Mouse (Mus musculus) lung, postnatal 36 days (tissue): ENCODE results near the gene Stard9.
A peak's percentile ranks its signal among the peaks of the same experiment; 100 is the strongest.

Experiments
- DNase-seq: peaks from one replicate; pipeline ENCODE4 v3.0.0; 2022; ENCODE audit warnings: mixed read lengths

Stard9 gene

DNA sequence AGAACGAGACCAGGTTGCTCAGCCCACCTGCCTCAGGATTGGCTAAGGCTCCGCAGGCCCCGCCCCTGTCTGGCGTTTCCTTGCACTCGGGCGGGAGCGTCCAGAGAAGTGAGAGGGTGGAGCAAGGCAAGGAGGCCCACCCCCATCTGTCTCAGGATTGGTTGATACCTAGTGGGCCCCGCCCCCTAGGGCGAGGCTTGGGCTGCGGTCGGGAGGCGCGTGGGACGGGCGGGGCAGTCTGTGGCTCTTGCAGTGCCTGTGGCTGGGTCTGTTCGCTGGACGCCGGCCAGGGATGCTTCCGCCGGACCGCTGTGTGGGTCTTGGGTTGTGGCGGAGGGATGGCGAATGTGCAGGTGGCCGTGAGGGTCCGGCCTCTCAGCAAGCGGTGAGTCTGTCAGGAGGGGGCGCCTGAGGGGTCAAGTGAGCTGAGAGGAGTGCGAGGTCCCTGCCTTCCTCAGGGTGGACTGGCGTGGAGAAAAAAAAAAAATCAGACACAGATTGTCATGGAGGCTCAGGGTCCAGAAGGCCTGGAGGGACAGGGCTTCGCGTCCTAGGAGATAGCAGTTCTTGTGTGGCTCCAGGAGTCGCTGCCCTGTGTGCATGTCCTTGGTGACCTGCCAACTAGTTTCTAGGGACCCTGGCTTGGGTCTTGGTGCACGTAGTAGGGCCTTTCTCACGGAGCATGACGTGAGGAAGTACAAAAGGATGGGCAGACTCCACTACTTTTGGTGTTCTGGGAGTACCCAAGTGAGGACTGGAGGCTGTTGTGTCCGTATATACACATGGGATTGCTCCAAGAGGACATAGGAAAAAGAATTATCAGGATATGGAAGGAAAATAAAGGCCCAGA is at the start of gene Stard9:
Gene Stard9, plus strand, starts transcription at position 236 of the 850 bp plus-strand sequence.
- peak; percentile 100 for DNase-seq

DNA sequence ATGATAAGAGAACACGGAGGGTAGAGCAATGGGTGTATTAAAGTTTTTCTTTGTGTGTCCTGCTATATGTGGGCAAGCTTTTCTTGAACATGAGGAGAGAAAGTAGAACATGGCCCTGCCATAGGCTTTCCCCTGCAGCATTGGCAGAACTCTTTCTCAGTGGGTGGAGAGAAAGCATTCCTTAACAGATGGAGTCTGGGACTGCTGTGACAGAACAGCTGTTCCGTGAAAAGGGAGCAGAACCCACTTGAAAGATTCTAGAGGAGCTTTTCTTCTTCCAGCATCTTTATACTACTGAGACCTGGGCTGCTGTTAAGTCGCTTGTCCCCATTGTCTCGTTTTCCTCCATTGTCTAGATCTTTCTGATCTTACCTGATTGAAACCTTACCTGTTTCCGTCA is 39.2 kb upstream of the Stard9 start:
- no peak for DNase-seq

DNA sequence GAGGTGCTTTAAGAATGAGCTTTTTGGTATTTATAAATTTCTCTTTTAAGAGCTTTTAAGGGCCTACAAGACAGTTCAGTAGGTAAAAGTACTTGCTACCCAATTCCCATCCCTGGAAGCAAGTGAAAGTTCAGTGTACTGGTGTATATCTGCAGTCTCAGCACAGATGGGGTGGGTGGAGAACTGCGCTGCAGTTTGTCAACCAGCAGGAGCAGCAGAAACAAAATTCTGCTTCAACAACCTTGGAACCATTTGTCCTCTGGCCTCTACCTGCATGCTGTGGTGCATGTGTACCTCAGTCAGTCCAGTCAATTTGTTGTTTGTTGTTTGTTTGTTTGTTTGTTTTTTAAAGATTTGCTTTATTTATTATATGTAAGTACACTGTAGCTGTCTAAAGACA is 36.7 kb upstream of the Stard9 start:
- no peak for DNase-seq

DNA sequence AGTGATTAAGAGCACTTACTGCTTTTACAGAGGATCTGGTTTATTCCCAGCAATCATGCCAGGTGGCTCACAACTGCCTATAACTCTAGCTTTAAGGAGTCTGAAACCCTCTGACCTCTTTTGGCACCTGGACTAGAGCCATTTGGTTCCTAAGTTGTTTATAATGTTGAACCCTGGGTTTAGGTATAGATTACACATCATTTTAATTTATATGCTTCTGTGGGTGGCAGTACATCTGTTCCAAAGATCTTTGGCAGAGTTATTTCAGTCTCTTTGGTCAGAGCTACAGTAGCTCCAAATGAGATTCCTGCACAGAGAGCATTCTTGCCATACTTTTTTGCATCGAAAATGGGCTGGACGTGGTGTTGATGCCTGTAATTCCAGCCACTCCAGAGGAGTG is 31.2 kb upstream of the Stard9 start:
- no peak for DNase-seq

DNA sequence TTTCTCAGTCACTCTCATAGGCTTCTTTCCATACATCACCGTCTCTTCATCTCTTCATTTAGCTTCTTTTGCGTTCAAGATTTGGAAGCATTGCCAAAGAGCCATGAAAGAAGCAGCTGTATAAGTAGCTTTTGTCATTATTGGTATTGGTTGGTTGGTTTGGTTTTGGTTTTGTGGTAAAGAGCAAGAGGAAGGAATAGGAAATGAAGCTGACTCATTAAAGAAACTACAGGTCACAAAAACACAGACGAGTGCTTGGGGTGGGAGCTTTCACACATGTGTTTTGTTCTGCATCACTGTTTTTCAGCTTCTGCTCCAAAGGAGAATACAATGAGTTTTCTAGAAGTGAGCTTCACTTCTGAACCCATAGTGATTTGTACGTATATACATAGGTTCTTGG is 29.4 kb upstream of the Stard9 start:
- DNase-seq = no peak

DNA sequence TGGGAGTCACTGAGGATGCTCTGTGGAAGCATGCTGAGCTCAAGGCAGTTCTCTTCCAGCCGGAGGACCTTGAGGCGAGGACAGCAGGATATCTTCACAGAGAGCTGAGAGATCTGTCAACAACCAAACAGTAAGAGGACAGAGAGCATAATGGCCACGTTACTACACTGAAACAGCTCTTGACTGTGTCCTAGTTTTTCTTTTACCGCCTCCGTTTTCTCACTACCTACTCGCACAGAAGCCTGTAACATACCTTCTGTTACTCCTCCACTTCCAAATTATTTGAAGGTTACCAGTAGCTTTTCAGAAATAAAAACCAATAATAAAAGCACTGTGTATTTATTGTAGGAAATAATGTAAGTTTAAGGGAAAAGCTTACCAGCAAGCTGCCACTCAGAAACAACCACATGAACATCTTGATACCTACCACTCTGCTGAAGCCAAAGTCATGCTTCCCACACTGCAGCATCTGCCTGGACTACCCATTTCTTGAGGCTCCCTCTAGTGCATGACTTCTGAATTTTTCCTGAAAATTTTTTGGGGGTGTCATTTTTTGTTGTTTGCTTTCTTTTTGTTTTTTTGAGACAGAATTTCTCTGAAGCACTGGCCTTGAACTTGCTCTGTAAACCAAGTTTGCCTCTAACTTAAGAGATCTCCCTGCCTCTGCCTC is 22.8 kb upstream of the Stard9 start:
- peak; percentile 26 for DNase-seq

DNA sequence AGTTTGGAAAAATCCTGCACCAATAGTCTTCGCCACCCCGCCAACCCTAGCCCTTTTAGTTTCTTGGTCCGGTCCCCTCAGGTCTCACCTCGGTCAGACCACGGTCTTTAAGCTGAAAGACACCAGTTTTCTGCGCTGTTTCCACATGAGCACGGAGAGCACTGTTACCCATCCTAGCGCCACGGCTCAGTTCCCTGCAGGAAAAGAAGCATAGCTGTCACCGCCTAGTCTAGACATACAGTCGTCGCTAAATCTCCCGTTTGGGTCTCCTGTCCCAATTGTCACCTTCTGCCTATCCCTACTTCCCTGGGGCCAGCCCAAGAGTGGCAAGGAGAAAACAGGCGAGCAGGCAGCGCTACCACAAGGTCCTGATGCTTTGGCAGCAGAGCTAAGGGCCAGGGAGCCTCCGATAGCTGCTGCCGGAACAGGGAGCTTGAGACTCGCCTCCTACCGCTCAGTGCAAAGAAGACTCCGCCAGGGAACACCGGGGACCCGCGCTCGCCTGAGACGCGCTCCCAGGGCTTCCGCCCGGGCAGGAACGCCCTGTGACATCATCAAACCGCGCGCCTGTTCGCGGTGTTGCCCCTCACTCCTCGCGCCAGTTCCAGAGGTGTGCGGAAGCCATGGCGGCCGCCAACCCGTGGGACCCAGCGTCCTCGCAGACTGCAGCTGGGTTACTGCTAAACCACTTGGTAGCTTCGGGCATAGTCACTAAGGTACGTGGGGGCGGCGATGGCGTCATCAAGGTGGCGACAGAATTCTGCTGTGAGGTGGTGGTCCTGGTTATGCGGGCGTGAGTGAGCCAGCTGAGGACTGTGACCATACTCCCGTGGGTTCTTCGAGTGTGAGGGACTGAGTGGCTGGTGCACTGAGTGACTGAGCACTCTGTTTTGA is 19.8 kb upstream of the Stard9 start, which contains the start of the genes Haus2 and Lrrc57:
Gene Haus2, plus strand, starts transcription at position 554 of the 894 bp plus-strand sequence.
Gene Lrrc57, minus strand, starts transcription at position 691 of the 894 bp plus-strand sequence.
- peak; percentile 93 for DNase-seq

DNA sequence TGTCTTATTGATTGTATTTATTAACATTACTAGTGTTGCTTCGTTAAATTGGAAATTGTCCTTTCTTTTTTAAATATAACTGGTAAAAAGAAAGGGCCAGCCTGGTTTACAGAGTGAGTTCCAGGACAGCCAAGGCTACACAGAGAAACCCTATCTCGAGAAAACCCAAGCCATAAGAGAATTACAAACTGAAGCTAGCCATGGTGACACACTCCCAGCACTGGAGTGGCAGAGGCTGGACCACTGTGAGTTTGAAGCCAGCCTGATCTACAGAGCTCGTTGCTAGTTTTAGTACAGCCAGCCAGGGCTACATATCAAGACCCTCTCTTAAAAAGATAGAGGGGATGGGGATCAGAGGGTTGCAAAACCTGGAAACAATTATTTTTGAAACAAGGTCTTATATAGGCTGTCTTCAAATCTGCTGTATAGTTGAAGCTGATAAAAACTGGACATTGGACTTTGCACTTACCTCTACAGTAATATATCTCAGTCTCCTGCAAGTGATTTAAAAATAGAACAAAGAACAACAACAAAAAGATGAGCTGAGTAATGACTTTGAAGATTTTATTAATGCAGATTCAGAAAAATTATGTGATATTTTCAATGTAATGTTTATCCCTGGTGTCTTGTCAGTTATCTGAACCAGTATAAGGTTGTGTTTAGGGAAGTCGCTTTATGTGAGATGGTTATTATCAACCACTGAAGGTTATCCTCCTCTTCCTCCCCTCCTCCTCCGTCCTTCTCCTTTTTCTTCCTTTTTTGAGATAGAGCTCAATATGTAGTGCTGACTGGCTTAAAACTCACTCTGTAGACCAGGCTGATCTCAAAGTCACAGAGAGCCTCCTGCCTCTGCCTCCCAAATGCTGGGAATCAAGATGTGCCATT is 12.4 kb upstream of the Stard9 start:
- DNase-seq = no peak

DNA sequence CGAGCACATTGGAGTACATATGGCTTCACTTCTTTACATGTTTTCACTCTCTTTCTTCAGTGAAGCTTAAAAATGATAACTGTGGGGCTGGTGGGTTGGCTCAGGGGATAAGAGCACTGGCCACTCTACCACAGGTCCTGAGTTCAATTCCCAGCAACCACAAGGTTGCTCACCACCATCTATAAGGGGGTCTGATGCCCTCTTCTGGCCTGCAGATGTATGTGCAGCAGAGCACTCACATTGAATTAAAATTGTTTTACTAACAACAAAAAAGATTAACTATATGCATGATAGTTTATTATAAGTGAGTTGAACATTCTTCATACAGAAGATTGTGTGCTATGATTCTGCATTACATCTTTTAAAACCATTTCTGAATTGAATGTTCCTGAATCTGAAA is 9.4 kb upstream of the Stard9 start:
- no peak for DNase-seq

DNA sequence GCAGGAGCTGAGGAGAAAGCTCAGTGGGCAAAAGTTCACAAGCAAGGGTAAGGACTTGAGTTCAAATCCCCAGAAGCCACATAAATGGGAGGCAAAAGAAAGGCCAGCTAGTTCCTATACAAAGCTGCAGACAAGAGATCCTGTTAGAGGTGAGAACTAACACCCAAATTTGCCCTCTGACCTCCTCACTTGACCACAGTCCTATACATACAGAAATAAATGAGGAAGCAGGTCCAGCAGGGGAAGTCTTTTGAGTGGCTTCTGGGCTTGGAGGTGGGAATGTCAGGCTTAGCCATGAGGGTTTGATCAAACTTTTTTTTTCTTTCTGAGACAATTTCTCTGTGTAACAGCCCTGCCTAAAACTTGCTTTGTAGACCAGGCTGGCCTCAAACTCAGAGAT is 6.0 kb upstream of the Stard9 start:
- DNase-seq = peak; percentile 26

DNA sequence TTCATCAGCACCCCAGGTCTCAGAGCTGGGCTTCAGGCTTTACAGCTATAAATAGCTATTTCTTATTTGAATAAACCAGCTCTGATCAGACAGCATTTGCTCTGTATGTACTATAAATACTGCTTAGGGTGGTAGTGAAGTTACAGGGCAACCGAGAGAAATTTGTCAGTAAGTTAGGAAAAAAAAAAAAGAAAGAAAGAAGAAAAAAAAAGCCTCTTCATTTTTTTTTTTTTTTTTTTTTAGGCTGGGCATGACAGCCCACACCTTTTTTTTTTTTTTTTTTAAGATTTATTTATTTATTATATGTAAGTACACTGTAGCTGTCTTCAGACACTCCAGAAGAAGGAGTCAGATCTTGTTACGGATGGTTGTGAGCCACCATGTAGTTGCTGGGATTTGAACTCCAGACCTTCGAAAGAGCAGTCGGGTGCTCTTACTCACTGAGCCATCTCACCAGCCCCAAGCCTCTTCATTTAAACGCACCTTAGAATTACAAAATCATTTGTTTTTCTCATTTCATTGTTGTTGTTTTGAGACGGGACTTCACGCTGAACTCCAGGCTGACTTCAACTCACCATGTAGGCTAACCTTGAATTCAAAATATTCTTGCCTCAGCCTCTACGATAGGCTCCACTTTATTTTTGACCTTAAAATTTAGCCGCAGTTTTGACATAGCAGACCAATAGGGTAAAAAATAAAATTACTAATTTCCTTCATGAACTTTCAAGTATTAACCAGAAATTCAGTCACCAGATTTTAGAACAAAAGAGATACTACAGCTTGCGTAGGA is 650 bp upstream of the Stard9 start:
- DNase-seq = no peak

DNA sequence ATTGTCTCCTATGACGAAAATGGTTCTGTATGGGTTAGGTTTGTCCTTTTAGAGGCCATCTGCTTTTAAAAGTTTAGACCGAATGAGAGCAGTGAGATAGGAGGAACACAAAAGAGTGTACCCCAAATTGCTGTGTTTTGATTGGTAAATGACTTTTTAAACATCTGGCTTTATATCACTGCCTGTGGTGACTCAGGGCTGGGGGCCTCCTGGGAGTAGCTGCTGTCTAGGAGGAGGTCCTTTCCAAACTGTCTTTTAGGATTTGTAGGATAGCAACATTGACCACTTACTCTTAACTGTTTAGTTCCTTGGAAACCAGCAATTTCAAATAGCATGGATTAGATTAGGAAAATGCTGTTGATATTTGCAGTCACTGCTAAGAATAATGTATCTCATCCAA is 1.3 kb downstream of the Stard9 start:
- DNase-seq = no peak

DNA sequence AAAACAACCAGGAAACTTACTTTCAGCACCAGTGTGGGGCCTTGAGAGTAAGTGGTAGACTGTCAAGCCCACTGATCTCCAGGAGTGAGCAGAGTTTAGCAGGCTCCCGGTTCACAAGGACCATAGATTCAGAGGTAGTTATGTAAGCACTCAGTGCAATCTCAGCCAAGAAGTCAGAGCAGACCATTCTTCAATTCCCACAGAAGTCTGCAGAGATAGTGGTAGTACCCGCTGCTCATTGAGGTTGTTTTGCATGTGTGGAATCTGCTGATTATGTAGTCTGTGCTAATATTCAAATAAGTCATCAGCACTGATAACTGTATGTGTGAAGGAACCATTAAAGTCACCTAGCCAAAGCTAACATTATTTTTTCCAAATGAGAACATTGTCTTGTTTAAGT is 1.7 kb downstream of the Stard9 start:
- DNase-seq = no peak

DNA sequence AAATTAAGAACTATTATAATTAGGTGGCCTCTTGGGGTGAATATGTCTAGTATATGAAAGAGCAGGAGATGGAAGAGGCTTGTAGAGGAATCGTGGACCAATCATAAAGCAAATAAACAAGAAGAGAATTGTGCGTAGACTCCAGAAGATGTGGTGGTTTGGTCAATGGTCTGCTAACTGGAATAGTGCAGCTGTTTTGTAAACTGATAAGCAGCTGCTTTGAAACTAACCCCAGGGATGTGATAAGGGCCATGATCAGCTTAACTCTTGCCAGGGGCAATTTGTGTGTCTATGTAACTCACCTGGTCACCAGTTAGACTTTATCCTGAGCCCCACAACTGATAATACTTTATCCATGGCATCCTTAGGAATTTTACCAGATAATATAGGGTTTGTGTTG is 2.6 kb downstream of the Stard9 start:
- DNase-seq = no peak

DNA sequence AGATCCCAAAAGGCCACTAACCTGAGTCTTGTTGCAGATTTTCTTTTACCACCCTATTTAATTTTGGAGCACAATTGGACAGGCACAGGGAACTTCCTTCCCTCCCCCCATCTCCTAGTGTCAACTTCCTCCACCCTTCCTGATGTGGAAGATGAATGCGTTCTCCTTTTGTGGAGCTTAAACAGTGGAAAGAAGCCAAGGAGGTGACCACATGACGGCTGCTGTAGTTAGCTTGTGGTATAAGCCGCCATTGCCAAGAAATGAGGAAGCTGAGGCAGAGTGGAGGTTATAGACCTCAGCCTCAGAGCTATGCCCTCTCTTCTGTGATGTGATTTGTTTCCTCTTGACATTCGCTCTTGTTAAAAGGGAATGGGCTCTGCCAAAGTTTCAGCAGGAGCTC is 3.0 kb downstream of the Stard9 start:
- peak; percentile 87 for DNase-seq

DNA sequence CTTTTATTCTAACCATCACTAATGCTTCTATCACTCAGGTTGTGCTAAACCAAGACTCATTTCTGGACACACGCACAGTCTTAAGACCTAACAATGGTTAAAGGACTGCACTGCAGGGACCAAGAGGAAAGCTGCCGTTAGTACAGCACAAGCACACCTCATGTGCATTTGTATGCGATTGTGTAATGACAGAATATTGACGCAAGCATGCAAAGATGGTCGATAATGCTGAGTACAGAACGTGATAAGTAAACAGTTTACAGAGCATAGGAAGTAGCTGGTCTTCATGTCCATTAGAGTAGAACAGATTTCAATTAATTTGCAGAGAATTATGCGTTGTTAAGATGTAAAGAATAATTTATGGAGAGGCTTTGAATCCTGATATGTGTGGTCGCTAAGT is 11.9 kb downstream of the Stard9 start:
- DNase-seq = no peak

DNA sequence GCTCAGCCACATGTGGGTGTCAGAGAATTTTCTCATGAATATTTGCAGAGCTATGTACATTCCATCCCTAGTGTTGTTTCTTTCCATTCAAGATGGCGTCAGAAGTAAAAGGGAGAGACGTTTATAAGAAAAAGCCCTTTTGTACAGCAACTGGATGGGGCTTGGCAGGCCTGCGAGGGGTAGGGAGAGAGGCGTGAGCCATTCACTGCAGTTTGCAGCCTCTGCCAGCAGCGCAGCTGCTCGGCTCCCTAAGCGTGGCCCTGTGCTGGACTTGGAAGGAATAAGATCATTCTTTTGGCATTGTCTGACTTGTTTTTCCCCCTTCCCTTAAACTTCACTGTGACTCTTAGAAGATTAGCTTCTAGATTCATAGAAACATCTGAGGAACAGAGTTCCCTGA is 14.9 kb downstream of the Stard9 start:
- peak; percentile 58 for DNase-seq

DNA sequence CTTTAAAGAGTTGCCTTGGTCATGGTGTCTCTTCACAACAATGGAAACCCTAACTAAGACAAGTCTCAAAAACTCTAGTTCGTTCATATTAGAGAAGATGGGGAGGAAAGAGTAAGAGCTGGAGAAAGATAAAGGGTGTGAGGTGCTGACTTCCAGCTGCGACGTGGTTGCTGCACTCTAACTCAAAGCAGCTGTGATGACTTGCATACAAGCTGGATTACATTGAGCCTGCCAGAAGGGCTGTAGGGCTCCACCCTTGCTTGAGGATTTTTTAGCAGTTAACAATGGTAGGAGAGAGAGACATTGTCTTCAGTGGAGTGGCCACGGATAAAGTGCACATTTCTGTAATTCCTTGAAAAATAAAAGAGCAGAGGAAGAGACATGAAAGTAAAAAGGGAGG is 17.9 kb downstream of the Stard9 start:
- peak; percentile 76 for DNase-seq

DNA sequence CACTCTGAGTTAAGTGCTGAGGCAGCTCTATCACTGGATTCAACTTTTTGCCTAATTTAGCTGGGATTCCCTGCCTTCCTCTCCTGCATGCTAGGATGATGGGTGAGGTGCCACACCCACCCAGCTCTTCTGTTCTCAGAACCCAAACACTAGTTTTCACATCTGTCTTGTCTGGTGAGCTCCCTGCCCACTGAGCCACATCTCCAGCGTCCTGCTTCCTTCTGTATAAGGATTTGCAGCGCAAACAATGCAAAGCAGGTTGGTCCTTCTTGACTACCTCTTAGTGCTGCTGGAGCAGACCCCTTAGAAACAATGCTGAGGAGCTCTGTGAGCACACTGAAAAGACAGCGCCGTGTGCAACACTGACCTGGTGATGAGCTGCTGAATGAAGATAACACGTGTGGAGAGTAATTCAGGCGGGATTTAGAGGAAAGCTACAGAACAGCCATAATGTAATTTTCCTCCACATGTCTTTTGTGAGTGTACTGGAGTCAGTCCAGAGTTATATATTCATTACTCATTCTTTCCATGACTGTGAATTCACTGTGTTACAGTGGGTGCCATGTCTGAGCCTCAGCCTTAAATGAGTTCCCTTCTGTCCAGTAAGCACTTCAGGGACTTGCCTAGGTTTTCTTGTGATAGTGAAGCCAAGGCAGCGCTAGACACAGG is 23.5 kb downstream of the Stard9 start:
- DNase-seq = no peak

DNA sequence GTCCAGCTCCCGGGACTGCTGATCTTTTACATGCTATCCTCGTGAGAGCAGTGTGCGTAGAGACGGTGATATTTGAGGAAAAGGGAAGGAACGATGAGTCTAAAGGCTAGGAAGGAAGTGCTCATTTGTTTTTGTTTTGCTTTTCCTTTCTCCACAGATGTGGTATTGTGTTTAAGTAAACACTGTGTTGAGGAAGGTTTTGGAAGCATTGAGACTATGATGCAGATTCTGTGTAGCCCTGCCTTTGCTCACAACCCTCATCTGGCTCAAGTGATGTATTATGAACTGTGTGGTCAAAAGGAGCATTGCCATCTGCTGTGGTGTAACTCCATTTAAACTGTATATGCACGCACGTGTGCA is 24.0 kb downstream of the Stard9 start:
- no peak for DNase-seq

DNA sequence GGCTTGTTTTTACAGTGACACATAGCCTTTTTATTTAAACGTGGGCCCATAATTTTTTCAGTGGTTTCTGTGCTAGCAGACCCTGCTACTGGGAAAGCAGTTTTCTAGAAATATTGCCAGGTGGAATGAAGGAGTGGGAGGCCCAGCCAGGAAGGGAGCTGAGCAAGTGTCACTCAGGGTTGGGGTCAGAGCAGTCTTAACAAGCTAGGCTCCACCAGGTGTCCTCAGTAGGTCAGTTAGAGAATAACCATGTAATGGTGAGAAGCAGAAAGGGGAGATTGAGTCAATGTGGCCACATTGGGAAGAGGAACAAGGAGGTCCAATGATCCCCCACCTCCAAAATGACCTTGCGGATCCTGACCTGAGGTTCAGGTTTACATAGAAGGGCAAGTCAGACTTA is 25.8 kb downstream of the Stard9 start:
- no peak for DNase-seq
